Mouse (Mus musculus): Measurements from ENCODE around the gene Erich2. TPM values are rescaled to one million over a fixed set of nuclear protein-coding genes. Genes with fewer than 3 reads are reported as not detected.

The Erich2 gene
- 1 to 10 TPM in 2 of 4 experiments, under 1 TPM in 2; 0.48 to 1.6 (median 0.85) TPM for total RNA-seq (2022)

GRCm38 (mm10) chr2:70508496-70508895, at the start of gene Erich2:
Erich2 (plus strand) TSS chr2:70508819.
- no peak for DNase-seq (ENCODE audit: low spot score in 2 of 2)

DNA sequence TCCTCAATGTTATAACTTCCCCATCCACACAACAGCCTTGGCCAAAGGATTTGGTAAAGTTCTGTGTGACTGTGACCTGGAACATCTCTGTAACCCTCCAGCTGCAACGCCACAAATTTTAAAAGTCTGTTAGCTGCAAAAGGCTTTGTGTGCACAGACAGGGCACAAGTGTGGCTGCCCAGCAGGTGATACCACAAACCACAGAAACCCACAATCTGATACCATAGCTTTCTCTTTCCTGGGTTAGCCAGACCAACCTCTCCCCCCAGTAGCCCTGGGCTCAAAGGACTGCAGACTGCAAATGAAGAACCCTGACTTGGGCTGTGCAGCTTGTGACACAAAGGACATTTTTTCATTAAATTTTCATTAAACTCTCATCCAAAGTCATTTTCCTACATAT, 45.0 kb upstream of the Erich2 start:
- no peak for DNase-seq (ENCODE audit: low spot score in 2 of 2)

DNA sequence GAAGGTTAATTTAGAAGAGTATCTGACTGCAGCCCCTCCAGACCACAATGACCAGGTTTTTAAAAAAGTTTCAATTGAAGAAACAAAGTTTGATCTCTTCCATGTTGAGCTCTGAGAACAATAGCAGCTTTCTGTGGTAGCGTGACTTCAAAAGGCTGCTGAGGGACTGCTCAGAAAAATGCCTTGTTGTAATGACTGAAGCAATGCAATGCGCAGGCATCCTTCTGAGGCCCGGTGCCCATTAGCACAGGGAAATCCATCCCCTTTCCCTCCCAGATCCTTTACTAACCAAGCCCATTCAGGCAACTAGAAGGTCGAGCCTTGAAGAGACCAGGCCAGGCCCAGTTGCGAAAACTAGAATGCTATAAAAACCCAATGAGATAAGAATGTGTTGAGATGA, 37.5 kb upstream of the Erich2 start:
- no peak for DNase-seq (ENCODE audit: low spot score in 2 of 2)

DNA sequence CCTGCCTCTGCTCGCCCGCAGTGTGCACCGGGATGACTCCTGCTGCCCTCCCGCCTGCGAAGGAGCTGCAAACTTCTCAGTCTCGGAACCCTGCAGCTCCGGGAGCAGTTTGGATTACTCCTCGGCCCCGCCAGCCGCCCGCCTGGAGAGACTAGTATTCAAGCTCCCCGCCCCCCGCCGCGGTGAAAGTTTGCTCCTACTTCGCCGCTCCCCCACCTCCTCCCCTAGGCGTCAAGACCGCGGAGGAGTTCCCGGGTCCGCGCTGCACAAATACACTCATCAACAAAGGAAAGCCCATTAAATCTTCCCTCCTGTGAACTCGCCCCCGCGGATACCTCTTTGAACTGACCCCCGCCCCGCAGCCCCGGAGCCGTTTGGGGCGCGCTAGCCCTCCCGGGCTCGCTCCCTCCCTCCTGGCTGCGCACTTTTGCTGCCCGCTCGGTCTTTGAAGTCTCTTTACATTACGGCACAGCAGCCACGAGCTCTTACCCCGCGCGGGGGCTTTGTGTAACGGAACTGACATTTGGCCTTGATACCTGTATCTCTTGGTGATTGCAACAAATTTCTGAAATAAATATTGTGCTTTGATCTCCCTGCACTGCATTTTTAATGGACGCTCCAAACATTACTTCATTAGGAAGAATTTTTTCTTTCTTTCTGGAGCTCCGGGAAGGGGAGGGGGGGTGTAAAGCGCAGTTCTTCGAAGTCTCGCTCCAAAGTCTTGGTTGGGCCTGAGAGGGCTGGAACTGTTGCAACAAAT, 36.6 kb upstream of the Erich2 start:
- DNase-seq (ENCODE audit: low spot score in 2 of 2): no peak

DNA sequence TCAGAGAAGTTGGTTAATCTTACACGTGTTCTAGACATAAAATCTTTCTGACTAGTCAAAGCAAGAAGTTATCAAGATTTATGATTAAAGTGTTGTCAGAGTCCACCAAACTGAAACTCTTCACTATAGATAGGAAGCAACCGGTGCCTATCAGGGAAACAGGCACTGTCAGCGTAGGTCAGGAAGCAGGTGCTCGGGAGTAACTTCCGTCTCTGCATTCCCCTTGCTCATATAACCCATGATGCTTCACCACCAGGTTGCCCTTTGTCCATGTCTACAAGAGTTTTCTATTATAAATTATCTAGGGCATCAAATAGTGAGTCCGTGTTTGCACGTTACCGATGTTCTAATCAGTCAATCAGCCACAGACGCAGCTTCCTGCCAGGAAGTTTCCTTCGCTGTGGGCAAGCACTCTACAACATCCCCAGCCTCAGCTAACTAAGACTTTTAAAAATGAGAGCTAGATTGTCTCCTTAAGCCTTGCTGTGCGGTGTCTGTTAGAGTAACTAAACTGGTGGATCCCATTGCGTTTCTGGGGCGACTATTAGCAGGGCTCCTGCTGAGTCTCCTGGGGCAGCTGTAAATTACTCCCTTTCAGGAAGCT, 10.8 kb upstream of the Erich2 start:
- no peak for DNase-seq (ENCODE audit: low spot score in 2 of 2)

DNA sequence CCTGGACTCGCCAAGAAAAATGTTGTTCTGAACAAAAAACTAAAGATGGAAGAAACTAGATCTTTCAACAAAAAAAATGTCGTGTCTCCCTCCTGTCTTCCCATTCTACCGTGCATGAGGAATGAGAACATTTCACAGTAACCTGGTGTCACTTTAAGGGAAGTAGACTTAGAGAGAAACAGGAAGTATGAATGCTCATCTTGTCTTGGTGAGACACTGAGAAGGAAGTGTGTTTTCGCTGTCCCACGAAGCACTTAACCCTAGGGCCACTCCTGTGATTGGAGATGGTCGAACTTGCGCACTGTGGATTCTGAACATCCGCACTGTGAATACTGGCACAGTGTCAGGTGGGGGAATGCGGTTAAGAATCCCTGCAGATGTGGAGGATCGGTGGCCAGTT, 5.2 kb upstream of the Erich2 start:
- no peak for DNase-seq (ENCODE audit: low spot score in 2 of 2)

DNA sequence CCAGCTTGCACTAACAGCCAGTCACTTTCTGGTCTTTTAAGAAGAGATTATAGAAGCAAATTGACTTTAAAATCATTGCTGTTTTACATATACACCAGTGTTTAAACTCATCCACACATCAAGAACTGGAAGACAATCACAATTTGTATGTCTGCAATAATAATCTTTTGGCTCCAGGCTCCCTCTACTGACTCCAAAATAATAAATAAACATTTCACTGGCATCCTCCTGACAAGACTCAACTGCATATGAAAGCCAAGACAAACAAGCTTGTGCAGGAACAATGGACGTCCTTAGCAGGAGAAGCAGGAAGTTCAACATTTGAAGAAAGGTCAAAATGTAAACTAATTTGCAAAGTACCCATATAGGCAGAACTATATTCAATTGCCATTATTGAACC, 3.4 kb upstream of the Erich2 start:
- DNase-seq (ENCODE audit: low spot score in 2 of 2): no peak

GRCm38 (mm10) chr2:70505896-70506295, 2.7 kb upstream of the Erich2 start:
- no peak for DNase-seq (ENCODE audit: low spot score in 2 of 2)

- DNase-seq (ENCODE audit: low spot score in 2 of 2): no peak
These were observed 2.2 kb upstream of the Erich2 start for GRCm38 (mm10) chr2:70506372-70506771.

- peak; percentile 15 to 39 for DNase-seq (ENCODE audit: low spot score in 2 of 2)
These were observed 508 bp downstream of the Erich2 start for GRCm38 (mm10) chr2:70509021-70509632.

DNA sequence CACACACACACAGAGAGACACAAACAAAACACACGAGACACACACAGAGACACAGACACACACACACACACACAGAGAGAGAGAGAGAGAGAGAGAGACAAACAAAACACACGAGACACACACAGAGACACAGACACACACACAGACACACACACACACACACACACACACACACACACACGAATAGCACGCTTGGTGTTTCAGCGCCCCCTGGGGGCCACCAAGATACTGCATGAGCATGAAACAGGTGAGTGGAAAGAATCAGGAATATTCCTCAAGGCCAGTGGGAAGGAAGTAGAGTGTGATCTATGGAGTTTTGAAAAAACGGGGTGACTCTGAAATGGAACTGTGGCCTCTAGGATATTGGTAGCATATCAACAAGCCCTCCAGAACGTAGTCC, 29.7 kb downstream of the Erich2 start:
- peak in 1 of 2 experiments; percentile 20 for DNase-seq (ENCODE audit: low spot score in 2 of 2)

- no peak for DNase-seq (ENCODE audit: low spot score in 2 of 2)
These were observed 42.1 kb downstream of the Erich2 start for GRCm38 (mm10) chr2:70550671-70551070.

- no peak for DNase-seq (ENCODE audit: low spot score in 2 of 2)
These were observed 42.8 kb downstream of the Erich2 start for GRCm38 (mm10) chr2:70551446-70551845.

- no peak for DNase-seq (ENCODE audit: low spot score in 2 of 2)
These were observed 43.5 kb downstream of the Erich2 start for GRCm38 (mm10) chr2:70552067-70552598.

DNA sequence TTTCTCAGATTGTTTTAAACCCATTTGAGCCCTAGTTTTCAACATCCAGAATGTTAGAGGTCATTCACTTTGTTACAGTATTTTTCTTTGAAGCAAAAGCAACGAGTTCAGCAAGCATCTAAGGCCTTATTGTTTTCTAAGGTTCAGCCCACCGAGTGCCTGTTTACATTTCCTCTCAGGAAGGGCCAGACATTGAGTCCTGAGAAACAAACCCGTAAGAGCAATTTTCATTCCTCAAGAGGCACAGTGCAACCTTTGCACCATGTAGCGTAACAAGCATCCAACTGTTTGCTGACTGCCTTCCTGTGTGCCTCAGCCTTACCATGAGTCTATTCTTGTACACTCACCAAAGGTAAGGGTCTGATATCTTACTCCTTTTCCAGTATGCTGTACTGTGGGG, 44.2 kb downstream of the Erich2 start, which contains the start of gene Gad1:
TSS of gene Gad1 (plus strand) at position 301 of the 400 bp plus-strand sequence.
- DNase-seq (ENCODE audit: low spot score in 2 of 2): no peak

DNA sequence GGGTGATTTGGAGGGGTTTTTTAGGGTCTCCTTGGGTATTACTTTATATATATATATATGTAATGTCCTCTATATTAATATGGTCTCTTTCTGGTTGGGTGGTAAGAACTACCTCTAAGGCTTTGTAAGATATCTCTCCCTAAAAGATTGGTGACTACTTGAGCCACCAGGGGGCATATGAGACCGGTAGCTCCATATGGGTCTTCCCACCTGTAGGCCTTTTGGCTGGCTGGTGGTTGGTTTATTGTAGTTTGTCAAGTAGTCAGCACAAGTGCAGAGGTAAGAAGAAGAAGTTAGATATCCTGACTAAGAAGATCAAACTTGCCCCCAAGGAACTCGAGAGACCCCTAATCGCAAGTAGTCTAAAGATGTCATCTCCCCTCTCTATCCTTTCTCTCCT, 45.2 kb downstream of the Erich2 start:
- DNase-seq (ENCODE audit: low spot score in 2 of 2): no peak

DNA sequence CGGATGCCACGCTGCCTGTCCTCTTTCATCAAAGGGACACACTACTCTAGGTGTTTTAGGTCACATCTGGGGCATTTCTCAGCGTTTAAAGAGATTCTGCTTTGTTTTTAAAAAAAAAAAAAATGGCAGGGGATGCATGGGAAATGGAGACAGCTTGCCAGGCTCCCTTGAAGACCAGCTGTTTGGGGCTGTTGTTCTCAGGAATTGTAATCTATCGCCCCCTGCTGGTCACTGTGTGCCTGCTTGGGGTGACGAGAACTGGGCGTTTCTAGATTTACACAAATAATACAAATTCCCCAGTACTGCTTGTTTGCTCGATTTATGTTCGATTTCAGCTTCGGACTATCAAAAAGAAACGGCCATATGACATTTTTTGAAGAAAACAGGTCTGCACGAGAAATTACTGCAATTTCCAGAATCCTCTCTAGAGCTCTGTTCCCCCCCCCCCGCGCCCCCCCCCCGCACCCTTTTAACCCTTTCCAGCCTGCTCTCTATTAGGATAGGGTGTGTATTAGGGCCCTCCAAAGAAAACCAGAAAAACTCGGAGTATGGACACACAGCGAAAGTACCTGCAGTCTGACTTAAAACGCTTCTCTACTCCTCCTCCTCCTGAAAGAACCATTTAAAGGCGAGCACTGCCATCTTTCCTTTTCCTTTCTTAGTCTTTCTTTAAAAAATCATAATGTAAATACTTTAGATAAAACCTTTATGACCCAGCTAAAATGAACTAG, 49.7 kb downstream of the Erich2 start:
- DNase-seq (ENCODE audit: low spot score in 2 of 2): peak in 1 of 2 experiments; percentile 63

DNA sequence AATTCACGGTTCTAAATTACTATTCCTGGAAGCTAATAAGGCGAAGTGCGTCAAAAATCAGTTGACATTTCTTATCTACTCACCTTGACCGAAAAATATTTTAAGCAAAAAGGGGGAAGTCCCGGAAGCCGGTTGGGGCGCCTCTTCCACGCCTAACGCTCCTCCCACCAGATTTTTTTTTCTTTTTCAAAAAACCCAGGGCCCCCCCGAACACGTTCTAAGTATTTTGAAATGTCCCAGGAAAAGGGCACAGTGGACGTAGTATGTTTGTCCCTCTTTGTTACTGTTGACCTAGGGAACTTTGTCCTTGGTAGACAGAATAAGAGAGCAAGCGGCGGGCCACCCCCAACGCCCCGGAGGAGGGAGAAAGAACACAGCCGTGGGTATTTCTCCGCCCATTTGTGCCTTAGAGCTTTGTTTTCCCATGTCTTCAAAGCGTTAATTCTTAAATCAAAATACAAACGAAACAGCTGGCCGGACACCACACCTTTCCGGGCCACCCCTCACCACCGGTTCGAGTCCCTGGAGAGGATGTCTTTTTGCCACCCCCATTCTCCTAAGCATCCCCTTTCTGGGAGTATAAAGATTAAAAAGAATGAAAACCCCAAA, 50.3 kb downstream of the Erich2 start:
- DNase-seq (ENCODE audit: low spot score in 2 of 2): no peak

DNA sequence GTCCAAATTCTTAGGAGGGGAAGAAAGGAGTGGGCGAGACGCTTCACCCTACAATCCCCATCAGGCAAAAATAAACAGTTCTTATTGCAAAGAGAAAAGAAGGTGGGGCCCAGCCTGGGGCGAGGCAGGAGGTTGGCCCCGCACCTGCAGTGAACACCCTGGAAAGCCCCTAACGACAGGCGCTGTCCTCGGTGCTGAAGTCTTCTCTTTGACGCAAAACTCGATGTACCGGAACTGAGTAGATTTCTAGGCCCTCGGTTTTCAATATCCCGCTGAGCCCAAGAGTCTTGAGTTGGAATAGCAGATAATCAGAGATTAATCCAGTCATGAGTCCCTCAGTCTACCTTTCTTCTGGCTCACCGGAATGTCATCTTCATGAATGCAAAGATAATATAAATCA, 50.9 kb downstream of the Erich2 start:
- no peak for DNase-seq (ENCODE audit: low spot score in 2 of 2)

- DNase-seq (ENCODE audit: low spot score in 2 of 2): no peak
These were observed 52.6 kb downstream of the Erich2 start for GRCm38 (mm10) chr2:70561077-70561795.

Data from left cerebral cortex, adult 8-10 months (tissue).